Mouse (Mus musculus) forebrain, embryonic 11.5 days (tissue): ENCODE results near the gene Dand5. TPM values are rescaled to one million over a fixed set of nuclear protein-coding genes. Genes with fewer than 3 reads are reported as not detected.

ENCODE experiments used
- ATAC-seq: fragments of 200-750 bp; cut with Nextera tagmentation; replicated peaks from 2 replicates; pipeline ENCODE4 v1.8.0; 2017; ENCODE audit warnings: moderate TSS enrichment; ENCODE audit not compliant: low FRiP score
- DNase-seq: peaks from one replicate; pipeline ENCODE4 v3.0.0-alpha.2; 2017; ENCODE audit warnings: low spot score
- H3K27ac ChIP-seq: fragments of 300-500 bp; sonication (generic); 2 replicates; pipeline ENCODE4 v1.5.1; 2014; ENCODE audit warnings: low read depth, low read length
- H3K27me3 ChIP-seq: fragments of 300-500 bp; sonication (generic); 2 replicates; pipeline ENCODE4 v1.6.1; 2014; ENCODE audit warnings: mild to moderate bottlenecking, low read length, mixed read lengths; ENCODE audit not compliant: control insufficient read depth, insufficient read depth
- H3K36me3 ChIP-seq: fragments of 300-500 bp; sonication (generic); 2 replicates; pipeline ENCODE4 v1.6.1; 2014; ENCODE audit warnings: mild to moderate bottlenecking, low read length, moderate library complexity, mixed read lengths; ENCODE audit not compliant: control insufficient read depth, insufficient read depth
- H3K4me1 ChIP-seq: fragments of 300-500 bp; sonication (generic); replicated peaks from 2 replicates; pipeline ENCODE4 v1.6.1; 2014; ENCODE audit warnings: low read length, mixed read lengths; ENCODE audit not compliant: control insufficient read depth, insufficient read depth
- H3K4me2 ChIP-seq: fragments of 300-500 bp; sonication (generic); 2 replicates; pipeline ENCODE4 v1.6.1; 2014; ENCODE audit warnings: low read depth, mild to moderate bottlenecking, low read length, moderate library complexity, mixed read lengths; ENCODE audit not compliant: severe bottlenecking
- H3K4me3 ChIP-seq: fragments of 300-500 bp; sonication (generic); 2 replicates; pipeline ENCODE4 v1.5.1; 2014; ENCODE audit warnings: low read depth, low read length
- H3K9ac ChIP-seq: fragments of 300-500 bp; sonication (generic); 2 replicates; pipeline ENCODE4 v1.6.1; 2014; ENCODE audit warnings: low read length
- H3K9me3 ChIP-seq: fragments of 300-500 bp; sonication (generic); 2 replicates; pipeline ENCODE4 v1.6.1; 2016; ENCODE audit warnings: low read length, mixed read lengths; ENCODE audit not compliant: control insufficient read depth
- WGBS: fragments of 180-500 bp; shearing (Covaris S2); extraction: QIAGEN DNeasy Blood & Tissue Kit; methylation state at CpG from one replicate; pipeline ENCODE4 v1.1.7; 2014; 5-methylcytosine and 5-hydroxymethylcytosine counted together
- polyA plus RNA-seq: library from polyadenylated mRNA; unstranded; fragments of >200 nt; fragmentation: Nextera tagmentation; extraction: Ambion mirVana; gene quantifications from 2 replicates; pipeline ENCODE4 v1.2.1, GENCODE M21; 2014

The Dand5 gene
- polyA plus RNA-seq, 1 experiment from 2014 or later, result 5.5 TPM

DNA sequence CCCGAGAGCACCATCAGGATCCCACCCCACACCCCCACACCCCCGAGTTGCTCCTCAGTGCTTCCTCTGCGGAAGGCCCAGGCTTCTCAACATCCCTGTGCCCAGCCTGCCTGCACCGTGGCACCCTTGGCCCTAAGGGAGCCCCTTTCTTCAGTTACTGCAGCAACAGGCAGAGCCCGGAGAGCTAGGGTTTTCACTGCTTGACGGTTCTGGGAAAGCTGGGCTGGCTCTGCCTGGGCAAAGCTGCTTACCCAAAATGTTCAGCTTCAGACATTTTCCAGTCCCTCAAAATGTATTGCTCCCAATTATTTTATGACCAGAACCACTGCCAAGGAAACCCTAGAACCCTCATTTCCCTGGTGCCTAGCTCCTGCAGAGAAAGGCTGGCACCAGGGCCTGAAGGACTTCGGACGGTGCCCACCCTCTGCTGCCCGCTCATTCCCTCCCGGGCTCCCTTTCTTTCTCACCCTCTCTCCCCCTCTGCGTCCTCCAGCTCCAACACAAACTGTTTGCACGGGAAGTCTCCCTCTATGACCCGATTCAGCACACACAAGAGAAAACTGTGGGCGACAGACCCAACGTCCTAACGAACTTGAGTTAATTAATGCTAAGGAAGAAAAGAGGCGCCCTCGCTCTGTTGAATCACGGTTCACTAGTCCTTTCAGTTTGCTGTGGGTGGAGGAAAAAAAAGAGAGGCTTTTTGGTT, 43.0 kb downstream of the Dand5 start:
- H3K9ac ChIP-seq, result peak overlapping the region; percentile 16; the same call in 1 of the 2 replicates

DNA sequence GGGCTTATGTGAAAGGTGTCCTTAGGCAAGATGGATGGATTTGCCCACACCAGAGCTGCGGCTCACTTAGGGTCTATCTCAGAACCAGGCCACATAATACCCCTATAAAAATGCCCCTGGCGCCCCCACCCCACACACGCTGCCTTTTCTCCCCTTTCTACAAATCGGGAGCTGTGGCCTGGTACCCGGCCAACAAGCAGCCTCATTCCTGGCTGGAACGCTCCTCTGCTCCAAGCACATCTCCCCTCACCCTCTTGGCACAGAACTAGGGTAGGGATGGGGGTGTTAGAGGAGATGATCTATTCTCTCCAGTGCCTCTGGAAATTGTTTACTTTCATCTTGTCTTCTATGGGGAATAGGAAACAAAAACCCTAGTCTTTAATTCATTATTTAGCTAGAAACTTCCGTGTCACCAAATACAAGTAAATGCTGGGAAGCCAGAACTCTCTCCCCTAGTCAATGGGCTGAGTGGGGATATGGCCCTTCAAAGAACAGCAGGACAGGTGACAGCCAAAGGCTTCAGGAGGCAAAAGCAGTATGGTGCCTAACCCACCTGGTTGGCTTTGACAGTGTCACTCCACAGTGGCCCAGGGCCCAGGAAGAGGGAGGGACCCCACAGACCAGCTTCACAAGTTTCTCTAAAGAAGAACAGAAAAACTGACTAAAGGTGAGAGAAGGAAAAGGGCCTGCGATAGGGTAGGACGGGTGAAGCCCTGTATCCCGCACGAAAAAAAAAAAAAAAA, 43.8 kb downstream of the Dand5 start:
- no peak overlapping the region for H3K4me3 ChIP-seq
- H3K4me1 ChIP-seq, result peaks cover 28% of the 10 kb centered on the region
- peaks cover 90% of the 10 kb centered on the region for H3K27me3 ChIP-seq
- no peaks in the 10 kb centered on the region for H3K9me3 ChIP-seq
- H3K9ac ChIP-seq, result no peak overlapping the region
- whole genome bisulfite sequencing, result 2% methylated on average over 11 of the region's 11 CpGs
- no peak overlapping the region for H3K27ac ChIP-seq
- no peak for DNase-seq
- no peaks in the 10 kb centered on the region for H3K36me3 ChIP-seq
- no peak for ATAC-seq
- H3K4me2 ChIP-seq, result no peak overlapping the region

More for the DNA sequence above, 43.0 kb downstream of the Dand5 start:
- WGBS, result under 1% methylated on average over 19 of the region's 19 CpGs
- Histone ChIP-seq H3K4me1 (peaks cover 24% of the 10 kb centered on the region), H3K9me3 (no peaks in the 10 kb centered on the region), H3K36me3 (no peaks in the 10 kb centered on the region), H3K27ac (no peak overlapping the region), H3K4me2 (no peak overlapping the region), H3K27me3 (peaks cover 91% of the 10 kb centered on the region), H3K4me3 (no peak overlapping the region)
- DNase-seq, result no peak
- peak; percentile 65 for ATAC-seq

DNA sequence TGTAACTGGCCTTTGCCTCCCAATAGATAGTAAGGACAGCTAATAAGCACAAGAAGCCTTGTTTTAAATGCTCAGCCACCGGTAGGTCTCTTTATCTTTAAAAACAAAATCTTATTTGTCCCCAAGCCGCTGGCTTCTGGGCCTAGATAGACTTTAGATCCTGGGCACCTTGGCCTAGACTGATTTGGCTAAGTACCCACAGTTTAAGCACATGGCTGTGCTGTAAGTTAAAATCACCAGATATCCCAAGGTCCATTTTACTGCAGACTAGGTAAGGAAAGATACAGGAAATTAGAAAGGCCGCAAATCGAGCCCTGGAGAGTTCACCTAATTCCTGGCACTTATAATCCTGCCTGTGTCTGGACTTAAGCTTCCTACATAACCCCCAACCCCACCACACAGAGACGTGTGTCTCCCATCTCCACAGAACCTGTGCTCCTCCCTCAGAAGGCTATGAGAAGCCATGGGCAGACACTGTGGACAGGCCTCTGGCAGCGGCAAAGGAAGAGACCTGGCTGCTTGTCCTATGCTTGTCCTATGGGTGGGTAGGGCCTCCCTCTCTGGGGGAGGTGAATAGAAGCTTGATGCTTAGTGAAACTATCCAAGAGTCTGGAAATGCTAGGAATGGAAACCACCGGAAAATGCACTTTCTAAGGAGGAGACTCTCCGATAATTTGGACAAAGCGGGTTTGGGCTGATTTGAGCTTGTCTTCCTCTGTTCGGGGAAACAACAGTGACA, 44.6 kb downstream of the Dand5 start:
- 9% methylated on average over 10 of the region's 10 CpGs for WGBS
- Histone ChIP-seq H3K4me2 (no peak overlapping the region), H3K27ac (no peak overlapping the region), H3K9me3 (no peaks in the 10 kb centered on the region), H3K36me3 (no peaks in the 10 kb centered on the region), H3K4me1 (peaks cover 29% of the 10 kb centered on the region), H3K4me3 (no peak overlapping the region), H3K27me3 (peaks cover 86% of the 10 kb centered on the region), H3K9ac (no peak overlapping the region)
- DNase-seq (no peak), ATAC-seq (no peak)

- no peaks in the 10 kb centered on the region for H3K36me3 ChIP-seq
- WGBS, result 11% methylated on average over 1 of the region's 1 CpGs
- no peak for ATAC-seq
- no peaks in the 10 kb centered on the region for H3K9me3 ChIP-seq
- H3K4me3 ChIP-seq, result no peak overlapping the region
- H3K27ac ChIP-seq, result no peak overlapping the region
- no peak for DNase-seq
- no peak overlapping the region for H3K4me2 ChIP-seq
- peaks cover 83% of the 10 kb centered on the region for H3K27me3 ChIP-seq
- no peak overlapping the region for H3K9ac ChIP-seq
- peaks cover 35% of the 10 kb centered on the region for H3K4me1 ChIP-seq
Observed at GRCm38 (mm10) chr8:84776569-84776968, 46.1 kb downstream of the Dand5 start.

- 3% methylated on average over 7 of the region's 7 CpGs for WGBS
- ATAC-seq, result no peak
- H3K4me2 ChIP-seq, result no peak overlapping the region
- no peak overlapping the region for H3K9ac ChIP-seq
- H3K36me3 ChIP-seq, result no peaks in the 10 kb centered on the region
- no peak overlapping the region for H3K4me3 ChIP-seq
- H3K9me3 ChIP-seq, result no peaks in the 10 kb centered on the region
- peaks cover 41% of the 10 kb centered on the region for H3K4me1 ChIP-seq
- DNase-seq, result no peak
- no peak overlapping the region for H3K27ac ChIP-seq
- H3K27me3 ChIP-seq, result peaks cover 85% of the 10 kb centered on the region
Observed at GRCm38 (mm10) chr8:84775621-84776113, 47.0 kb downstream of the Dand5 start.

- peak overlapping the region; percentile 21; the same call in 1 of the 2 replicates for H3K4me2 ChIP-seq
- H3K36me3 ChIP-seq, result no peaks in the 10 kb centered on the region
- H3K4me3 ChIP-seq, result no peak overlapping the region
- H3K4me1 ChIP-seq, result peaks cover 42% of the 10 kb centered on the region
- WGBS, result 2% methylated on average over 13 of the region's 13 CpGs
- no peak overlapping the region for H3K9ac ChIP-seq
- DNase-seq (no peak), ATAC-seq (no peak)
- H3K27me3 ChIP-seq, result peaks cover 88% of the 10 kb centered on the region
- H3K9me3 ChIP-seq, result no peaks in the 10 kb centered on the region
- H3K27ac ChIP-seq, result no peak overlapping the region
Observed at GRCm38 (mm10) chr8:84775105-84775591, 47.5 kb downstream of the Dand5 start.

DNA sequence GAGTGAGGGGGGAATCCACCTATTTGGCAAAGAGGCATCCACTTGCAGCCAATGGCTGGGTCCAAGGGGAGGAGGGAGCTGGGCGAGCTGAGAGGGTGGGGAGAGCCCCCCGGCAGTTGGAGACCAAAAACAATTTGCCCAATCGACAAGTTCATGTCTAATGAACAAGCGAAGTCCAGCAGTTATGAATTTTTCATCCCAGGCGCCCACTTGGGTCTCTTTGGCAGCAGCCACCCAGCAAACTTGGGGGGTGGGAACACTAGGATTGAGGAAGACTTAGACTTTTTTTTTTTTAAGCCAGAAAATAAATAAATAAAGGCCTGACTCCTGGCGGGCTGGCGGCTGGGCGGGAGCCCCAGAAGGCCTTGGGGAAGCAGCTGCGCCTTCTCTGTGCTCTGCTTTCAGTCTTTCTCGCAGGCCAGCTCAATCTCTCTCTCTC, 48.1 kb downstream of the Dand5 start:
- peak overlapping the region; percentile 29 for H3K4me2 ChIP-seq
- peak overlapping the region; percentile 31; the same call in 1 of the 2 replicates for H3K27ac ChIP-seq
- WGBS, result 1% methylated on average over 10 of the region's 10 CpGs
- no peaks in the 10 kb centered on the region for H3K9me3 ChIP-seq
- no peak overlapping the region for H3K4me3 ChIP-seq
- ATAC-seq (no peak), DNase-seq (peak; percentile 67)
- peaks cover 38% of the 10 kb centered on the region for H3K4me1 ChIP-seq
- H3K9ac ChIP-seq, result no peak overlapping the region
- no peaks in the 10 kb centered on the region for H3K36me3 ChIP-seq
- H3K27me3 ChIP-seq, result peaks cover 87% of the 10 kb centered on the region

- H3K9ac ChIP-seq, result 0 out of 2 replicates have a peak overlapping the region, but pooled peaks have one; percentile 20
- H3K27me3 ChIP-seq, result peaks cover 85% of the 10 kb centered on the region
- DNase-seq, result peak; percentile 77
- H3K4me2 ChIP-seq, result peak overlapping the region; percentile 48
- H3K36me3 ChIP-seq, result no peaks in the 10 kb centered on the region
- no peaks in the 10 kb centered on the region for H3K9me3 ChIP-seq
- no peak overlapping the region for H3K27ac ChIP-seq
- peak overlapping the region; percentile 17 for H3K4me3 ChIP-seq
- ATAC-seq, result peak; percentile 65; the same call in 1 of the 2 replicates
- 1% methylated on average over 17 of the region's 19 CpGs for WGBS
- H3K4me1 ChIP-seq, result peaks cover 36% of the 10 kb centered on the region
Observed at GRCm38 (mm10) chr8:84773833-84774232, 48.8 kb downstream of the Dand5 start.
